Mouse (Mus musculus) spleen, adult 18-20 months (tissue): ENCODE results near the gene Tbx6.
A peak's percentile ranks its signal among the peaks of the same experiment; 100 is the strongest.
"Not testable (repeated sequence)": the region's sequence is repeated elsewhere in the genome, so short reads cannot be mapped to it uniquely, and the experiment has no call there.

Source experiments
- DNase-seq, 2 experiments: peaks; one replicate each; pipeline ENCODE4 v3.0.0; 2022; ENCODE audit warnings: mixed read lengths in 2 of 2

The Tbx6 gene

DNA sequence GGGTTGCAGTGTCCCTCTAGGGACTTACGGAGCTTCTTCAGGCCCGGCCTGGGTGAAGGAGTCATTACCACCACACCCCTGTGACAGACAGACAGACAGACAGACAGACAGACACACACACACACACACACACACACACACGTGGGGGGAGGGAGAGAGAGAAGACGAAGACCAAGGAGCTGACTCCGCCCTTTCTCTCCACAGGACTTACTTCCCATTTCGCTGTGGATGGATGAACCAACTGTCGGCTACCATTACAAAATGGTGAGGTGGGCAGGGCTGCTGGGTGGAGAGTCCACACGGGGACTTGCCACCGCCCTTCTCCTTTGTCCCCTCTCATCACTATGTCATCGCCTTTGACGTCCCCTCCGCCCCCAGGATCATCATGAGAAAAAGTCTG, 10.5 kb upstream of the Tbx6 start:
- no peak for DNase-seq

DNA sequence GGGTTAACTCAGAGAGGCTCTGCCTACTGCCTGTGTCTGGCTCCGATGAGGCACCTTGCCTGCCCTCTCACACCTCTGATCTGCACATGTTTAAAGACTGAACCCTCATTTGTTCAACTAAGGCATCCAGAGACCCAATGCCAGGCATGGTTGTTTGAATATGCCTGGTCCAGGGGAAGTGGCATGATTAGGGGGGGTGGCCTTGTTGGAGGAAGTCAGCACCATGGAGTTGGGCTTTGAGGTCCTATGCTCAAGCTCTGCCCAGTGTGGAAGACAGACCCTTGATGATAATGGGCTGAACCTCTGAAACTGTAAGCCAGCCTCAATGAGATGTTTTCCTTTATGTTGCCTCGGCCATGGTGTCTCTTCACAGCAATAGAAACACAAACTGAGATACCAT, 7.9 kb upstream of the Tbx6 start:
- no peak for DNase-seq

DNA sequence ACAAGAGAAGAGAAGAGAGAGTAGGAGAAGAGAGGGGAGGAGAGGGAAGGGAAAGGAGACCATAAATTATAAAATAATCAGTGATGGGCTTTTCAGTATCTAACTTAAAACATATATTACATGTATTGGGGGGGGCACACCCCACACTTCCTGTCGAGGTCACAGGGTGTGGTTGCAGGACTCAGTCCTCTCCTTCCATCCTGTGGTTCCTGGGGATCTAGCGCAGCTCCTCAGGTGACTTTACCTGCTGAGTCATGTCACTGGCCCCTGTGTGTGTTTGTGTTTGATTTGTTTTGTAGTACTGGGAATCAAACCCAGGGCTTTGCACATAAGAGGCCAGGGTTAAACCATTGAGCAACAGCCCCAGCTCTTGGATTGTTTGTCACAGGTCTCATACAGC, 6.8 kb upstream of the Tbx6 start:
- DNase-seq: no peak

DNA sequence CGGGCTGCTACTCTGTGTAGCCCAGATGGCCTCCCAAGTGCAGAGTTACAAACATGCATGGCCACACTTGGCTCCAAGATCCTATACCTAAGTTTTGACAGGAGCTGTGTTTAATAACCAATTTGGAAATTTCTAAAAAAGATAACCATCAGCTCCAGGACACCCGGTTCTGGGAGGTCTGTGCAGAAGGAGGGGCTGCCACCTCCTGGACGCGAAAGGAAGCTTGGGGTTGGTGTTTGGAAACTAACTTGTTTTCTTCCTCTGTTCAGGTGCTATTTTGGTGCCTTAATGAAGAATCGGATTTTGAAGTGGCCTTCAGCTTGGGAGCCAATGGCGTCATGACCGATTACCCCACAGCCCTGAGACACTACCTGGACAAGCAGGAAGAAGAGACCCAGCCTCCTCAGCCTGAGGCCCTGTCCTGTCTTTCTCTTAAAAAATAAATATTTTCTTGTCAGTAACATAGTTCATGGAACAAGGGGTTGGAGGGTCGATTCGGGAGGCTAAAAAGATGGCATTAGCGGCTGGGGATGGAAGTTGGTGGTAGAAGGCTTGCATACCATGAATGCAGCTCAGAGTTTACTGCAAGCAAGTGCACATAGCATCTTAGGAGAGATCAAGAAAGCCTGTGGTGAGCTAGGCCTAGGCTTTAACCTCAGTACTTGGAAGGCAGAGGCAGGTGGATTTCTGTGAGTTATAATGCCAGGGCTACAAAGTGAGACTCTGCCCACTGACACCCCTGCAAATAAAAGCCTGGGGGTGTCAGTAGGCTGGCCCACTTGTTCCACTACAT, 5.9 kb upstream of the Tbx6 start:
- peak in 1 of 2 experiments; percentile 36 for DNase-seq

DNA sequence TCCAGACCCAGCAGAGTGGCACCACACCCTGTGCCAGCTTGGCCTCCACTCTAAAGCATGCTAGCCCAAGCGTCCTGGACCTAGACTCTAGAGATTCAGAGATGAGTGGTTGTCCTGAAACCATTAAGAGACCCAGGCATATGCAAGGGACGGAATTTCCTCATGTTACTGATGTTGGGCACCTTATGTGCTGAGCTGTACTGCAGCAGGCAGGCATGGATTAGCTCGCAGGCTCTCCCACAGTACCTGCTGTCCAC, 5.4 kb upstream of the Tbx6 start:
- no peak for DNase-seq

DNA sequence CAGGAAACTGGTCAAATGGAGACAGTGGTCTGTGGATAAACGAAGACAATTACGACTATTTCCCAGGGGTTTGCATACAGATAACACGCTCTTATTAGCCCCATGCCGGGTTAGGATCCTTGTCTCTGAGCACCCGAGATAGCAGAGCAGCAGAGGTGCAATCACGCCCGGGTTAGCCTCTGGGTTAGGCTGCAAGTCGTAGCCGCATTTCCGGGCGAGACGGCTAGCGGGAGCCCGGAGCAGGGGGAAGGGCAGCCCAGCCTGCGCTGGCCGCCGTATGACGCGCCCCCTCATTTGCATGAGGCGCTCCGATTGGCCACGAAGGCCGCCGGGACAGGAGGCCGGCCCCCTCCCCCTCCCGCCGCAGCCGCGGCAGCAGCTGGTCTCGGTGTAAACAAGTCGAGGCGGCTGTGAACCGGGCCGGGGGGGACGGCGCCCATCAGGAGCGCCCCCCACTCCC, 4.7 kb upstream of the Tbx6 start, which contains the start of gene Ypel3:
TSS of gene Ypel3 (plus strand) at position 358 of the 460 bp plus-strand sequence.
- peak; percentile 93 to 95 for DNase-seq

DNA sequence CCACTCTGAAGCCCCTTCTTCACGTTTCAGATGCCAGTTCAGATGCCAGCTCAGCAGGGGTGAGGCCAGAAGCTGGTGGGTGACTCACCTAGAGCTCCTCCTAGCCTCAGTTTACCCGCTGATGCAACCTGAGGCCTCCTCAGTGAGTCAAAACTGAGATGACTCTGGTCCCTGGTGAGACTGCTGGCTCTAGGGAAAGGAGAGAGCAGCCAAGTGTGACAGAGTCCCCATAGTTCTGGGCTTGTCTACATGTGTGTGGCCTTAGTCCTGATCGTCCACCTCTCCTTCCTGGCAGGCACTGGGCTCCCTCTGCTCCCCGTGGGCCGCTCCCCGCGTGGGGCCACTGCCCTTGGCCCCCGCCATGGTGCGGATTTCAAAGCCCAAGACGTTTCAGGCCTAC, 3.8 kb upstream of the Tbx6 start:
- DNase-seq: peak in 1 of 2 experiments; percentile 23

DNA sequence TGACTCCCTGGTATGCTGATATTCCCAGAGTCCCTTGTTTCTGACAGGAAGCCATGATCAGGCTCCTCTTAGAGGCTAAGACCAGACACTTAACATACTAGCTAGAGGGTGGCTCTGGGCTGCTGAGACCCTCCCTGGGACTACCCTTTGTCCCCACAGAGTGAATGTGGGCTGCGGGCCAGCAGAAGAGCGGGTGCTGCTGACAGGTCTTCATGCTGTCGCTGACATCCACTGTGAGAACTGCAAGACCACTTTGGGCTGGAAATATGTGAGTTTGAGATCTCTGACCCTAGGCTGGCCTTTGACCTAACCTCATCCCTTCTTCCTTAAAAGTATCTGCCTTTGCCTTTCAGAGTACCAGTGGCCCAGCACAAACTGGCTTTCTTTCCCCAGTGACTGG, 3.1 kb upstream of the Tbx6 start:
- DNase-seq: no peak

DNA sequence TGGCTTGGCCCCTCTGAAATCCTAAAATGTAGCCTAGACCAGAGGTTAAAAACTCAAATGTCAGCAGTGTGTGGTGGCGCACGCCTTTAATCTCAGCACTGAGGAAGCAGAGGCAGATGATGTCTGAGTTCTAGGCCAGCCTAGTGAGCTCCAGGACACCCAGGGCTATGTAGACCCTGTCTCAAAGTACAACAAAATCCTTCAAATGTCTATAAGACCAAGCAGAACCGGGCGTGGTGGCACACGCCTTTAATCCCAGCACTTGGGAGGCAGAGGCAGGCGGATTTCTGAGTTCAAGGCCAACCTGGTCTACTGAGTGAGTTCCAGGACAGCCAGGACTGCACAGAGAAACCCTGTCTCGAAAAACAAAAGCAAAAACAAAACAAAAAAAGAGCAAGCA, 2.2 kb upstream of the Tbx6 start:
- DNase-seq: not testable (repeated sequence)

DNA sequence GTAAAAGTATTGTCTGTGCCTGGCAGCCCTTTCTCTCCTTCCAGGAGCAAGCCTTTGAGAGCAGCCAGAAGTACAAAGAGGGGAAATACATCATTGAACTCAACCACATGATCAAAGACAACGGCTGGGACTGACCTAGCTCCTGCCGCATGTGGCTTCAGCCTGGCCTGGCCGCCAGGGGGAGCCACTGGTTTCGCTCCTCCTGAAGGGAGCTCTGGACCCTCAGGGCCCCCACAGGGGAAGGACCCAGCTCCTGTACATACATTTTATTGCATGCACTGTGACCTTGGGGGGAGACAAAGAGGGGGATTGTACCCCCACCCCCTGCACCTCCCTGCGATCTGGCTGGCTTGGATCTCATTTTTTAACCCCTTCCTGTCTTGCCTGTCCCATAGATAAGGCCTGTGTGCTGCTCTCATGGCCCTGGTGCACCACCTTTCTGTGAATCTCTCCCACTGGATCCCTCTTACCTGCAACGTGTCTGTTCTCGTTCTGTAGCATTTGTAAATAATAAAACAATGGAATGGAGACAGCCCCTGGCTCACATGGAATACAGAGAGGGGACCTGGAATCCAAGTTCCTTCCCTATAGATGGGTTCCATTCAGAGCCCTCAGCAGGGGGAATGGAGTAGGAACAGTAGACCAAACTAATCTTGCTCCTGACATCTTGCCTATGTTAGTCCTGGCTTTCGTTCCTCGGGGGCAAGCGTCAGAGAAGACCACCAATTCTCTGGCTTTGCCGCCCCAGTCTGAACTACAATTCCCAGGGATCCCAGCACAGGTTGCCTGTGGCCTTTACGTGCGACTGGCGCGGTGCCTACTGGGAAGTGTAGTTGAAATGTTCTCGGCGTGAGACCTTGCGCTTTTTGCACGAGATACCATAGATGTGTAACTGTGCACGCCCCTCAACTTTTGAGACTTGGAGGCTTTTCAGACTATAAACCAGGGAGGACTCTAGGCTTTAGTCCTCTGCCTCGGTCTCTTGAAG, 1.0 kb upstream of the Tbx6 start:
- peak; percentile 73 to 84 for DNase-seq

DNA sequence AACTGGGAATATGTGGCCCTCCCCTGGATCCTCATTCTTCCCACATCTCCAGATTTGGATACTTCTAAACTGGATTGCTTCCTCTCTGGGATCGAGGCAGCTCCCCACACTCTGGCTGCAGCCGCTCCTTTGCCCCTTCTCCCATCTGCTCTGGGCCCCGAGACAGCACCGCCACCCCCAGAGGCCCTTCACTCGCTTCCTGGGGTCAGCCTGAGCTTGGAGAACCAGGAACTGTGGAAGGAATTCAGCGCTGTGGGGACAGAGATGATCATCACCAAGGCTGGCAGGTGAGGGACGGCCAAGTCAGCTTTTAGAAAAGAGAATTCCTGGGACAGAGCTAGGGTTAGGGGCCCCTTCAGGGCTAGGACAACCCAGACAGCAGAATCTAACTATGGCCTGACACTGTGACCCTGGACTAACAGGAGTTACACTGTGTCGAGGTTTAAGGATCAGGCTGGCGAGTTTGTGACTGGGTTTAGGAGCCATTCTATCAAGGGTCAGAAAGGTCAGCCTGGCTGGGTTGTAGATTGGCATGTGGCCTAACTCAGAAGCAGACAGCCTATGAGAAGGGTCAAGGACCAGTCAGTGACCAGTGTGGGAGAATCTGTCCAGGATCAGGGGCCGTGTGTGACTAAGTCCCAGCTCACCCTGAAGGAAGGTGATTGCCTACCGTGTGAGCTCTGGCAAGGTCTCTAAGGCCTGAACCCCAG, 533 bp downstream of the Tbx6 start:
- no peak for DNase-seq

DNA sequence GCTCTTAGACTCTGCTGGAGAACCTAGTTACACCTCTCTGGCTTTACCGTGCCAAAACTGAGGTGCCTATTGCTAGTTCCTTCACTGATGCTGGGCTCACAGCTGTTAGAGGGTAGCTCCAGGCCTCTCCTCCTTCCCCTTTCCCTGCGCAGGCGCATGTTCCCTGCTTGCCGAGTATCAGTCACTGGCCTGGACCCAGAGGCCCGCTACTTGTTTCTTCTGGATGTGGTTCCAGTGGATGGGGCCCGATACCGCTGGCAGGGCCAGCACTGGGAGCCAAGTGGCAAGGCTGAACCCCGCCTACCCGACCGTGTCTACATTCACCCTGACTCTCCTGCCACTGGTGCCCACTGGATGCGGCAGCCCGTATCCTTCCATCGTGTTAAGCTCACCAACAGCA, 1.4 kb downstream of the Tbx6 start:
- DNase-seq: no peak

DNA sequence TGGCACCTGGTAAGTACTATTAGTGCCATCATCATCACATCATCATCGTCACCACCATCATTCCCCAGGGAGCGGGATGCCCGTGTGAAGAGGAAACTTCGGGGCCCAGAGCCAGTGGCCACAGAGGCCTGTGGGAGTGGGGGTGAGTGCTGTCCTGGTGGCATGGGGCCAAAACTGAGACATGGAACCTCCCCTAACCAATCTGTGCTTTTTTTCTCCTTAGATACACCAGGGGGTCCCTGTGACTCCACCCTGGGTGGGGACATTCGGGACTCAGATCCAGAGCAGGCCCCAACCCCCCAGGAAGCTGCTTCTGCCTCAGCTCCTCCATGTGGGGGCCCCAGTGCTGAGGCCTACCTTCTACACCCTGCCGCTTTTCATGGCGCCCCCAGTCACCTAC, 3.2 kb downstream of the Tbx6 start:
- DNase-seq: no peak

DNA sequence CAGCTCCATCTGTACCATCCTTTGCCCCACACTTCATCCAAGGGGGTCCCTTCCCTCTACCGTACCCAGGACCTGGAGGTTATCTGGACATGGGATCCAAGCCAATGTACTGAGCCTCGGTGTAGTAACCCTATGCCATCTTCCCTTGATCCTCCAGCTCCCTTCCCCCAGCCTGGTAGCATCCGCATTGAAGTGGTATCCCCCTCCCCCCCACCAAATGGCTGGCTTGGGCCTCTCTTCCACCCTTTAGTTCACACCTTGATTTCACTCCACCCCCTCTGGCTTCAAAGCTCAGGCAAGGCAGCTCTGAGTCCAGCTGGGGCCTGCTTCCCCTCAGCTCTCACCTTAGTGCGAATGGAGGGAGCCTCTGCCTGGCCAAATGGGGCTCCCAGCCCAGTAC, 3.8 kb downstream of the Tbx6 start:
- DNase-seq: no peak

DNA sequence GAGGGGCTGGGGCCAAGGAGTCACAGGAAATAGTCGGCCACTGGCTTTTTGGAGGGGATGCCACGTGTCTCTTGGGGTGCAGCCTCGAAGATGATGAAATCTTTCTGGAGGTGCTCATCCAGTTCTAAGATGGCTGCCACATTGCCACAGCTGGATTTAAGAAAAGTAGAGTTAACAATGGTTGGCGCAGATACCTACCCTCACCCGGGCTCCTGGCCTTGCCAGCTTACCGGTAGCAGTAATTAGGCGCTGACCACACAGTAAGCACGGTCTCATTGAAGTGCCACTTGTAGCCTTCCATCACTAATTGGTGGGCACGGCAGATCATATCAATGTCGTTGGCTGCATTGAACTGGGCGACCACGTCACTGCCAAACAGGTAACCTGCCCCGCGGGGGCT, 4.9 kb downstream of the Tbx6 start:
- DNase-seq: no peak

DNA sequence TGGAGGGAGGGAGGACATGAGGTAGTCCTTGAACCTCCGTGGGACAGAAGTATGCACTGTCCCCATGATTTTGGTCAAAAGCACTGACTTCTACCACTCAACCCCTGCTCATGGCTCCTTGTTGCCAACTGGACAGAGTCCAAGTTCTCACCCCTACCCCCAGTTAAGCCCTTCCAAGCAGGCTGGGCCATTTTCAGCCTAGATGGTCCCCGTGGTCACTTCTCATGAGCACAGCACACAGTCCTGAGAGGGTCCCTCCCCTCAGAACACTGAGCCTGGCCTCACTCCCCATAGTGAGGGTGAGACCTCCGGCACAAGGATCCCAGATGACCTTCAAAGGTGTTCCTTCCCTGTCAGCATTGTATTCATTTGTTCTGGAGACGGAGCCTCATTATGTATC, 7.9 kb downstream of the Tbx6 start:
- DNase-seq: no peak

DNA sequence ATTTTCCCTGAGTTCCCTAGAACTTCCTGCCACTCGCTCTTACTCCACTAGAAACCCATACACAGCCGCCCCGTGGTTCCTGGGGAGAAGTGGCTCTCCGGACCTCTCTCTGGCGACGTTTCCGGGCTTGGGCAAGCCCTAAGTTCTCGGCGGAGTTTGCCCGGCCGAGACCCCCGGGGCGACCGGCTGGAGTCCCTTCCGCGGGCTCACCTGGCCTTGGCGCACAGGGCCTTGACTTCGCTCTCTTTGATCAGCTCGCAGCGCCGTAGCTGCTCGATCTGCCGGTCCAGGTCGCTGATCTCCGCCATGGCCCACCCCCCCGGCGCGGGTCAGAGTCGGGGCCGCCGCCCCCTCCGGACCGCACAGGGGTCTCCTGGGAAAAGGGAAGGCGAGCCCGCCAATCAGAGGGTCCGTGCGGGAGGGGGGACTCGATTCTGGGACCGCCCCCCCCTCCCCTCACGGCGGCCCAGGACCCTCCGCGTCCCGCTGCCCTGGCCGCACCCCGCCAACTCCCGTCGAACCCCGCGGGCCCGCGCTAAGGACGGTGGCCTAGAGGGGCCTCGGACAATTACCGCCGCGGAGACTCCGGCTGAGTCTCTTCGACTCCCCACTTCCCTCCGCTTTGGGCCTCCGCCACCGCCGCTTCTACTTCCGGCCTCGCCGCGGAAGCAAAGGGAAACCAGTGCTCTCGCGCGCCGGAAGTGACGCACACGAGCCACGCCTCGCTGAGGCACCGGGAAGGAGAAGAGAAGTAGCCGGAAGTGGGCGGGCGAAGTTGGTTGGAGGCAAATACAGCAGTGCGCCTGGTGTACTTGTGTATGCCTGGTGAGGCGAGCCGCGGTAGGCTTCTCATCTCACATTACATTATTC, 10.8 kb downstream of the Tbx6 start, which contains the start of gene Ppp4c:
TSS of gene Ppp4c (minus strand) at position 646 of the 870 bp plus-strand sequence.
- peak; percentile 94 for DNase-seq

DNA sequence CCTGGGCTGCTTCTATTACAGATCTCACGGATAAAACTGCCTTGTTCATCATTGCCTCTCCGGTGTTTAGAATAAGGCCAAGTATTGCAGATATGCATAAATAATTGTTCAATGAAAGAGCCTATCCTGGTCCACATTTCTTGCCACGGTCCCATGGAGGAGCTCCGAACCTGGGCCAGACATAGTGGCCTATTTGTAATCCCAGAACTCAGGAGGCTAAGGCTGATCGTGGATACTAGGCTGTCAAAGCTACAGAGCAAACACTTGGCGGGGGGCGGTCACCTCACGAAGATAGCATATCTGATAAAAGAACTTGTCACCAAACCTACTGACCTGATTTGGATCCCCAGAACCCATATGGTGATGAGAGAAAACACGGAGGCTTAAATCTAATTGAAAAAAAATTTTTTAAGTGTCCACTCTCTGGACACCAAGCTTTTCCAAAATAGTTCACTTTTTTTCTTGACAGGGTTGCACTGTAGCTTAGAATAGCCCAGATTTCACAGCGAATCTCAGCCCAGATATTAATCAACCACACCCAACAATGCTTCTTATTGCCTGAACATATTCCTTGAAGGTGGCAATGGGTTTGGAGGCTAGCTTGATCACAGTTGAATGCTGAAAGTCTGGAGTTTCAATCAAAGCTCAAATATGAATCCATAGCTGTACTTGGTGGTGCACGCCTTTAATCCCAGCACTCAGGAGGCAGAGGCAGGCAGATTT, 11.6 kb downstream of the Tbx6 start:
- DNase-seq: no peak

DNA sequence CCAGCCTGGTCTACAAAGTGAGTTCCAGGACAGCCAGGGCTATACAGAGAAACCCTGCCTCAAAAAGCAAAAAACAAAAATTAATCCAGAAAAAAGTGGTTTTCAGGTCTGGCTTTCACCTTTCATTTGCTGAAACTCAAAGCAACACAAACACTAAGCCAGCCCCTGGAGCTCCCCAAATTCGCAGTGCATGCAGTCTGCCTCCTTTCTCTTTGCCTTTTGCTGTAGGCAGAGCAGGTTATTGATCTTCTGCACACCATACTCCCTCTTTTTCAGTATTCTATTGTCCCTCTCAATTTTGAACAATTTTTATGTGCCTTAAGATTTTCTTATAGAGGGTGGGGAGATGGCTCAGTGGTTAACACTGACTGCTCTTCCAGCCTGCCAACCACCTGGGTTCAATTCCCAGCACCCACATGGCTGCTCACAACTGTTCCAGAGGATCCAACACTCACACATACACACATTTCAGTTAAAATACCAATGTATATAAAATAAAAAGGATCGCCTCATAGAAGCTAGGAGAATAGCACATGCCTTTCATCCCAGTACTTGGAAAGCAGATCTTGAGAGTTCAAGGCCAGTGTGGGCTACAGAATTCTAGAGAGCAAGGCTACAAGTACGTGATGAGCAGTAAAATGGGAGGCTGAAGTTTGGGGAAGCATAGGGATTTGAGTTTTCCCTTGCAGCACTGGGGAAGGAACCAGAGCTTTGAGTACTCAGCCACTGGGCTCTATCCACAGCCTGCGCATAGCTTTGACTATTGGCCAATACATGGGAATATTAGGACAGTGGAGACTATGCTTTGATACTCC, 12.4 kb downstream of the Tbx6 start:
- DNase-seq: no peak

DNA sequence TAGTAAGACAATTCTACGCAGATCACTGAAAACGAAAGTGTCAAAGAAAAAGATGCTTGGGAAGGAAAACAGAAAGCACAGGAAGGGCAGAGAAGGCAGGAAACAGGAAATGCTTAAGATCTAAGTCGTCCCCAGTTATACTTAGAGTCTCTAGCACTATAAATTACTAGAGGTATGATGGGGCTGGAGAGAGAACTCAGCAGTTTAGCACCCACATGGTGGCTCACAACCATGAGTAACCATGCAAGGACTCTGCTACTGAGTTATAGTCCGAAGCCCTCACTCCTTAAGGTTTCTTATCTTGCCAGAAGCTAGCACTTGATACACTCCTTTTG, 13.0 kb downstream of the Tbx6 start:
- DNase-seq: no peak
